Mouse (Mus musculus): ENCODE measurements at regions not wholly inside any gene's neighbourhood (a gene's known extent, or its start where the extent isn't known, plus 50 kb on each side); places are given as distances from the start of the nearest gene placed in this dataset.
A peak's percentile ranks its signal among the peaks of the same experiment; 100 is the strongest.

- Histone ChIP-seq H3K27me3 (ENCODE audit: control insufficient read depth, insufficient read depth, low read depth, low read length) (no peaks in the 10 kb centered on the region), H3K27ac (ENCODE audit: low read length) (no peak overlapping the region), H3K9me3 (ENCODE audit: control insufficient read depth, low read length) (no peaks in the 10 kb centered on the region), H3K4me2 (ENCODE audit: low read depth, low read length) (no peak overlapping the region), H3K9ac (ENCODE audit: low read length) (no peak overlapping the region), H3K4me1 (replicated peaks; ENCODE audit: control insufficient read depth, insufficient read depth, low read length) (no peaks in the 10 kb centered on the region), H3K36me3 (ENCODE audit: control insufficient read depth, insufficient read depth, low read length) (no peaks in the 10 kb centered on the region), H3K4me3 (ENCODE audit: low read length) (no peak overlapping the region)
- 84% methylated on average over 3 of the region's 3 CpGs for WGBS
- no peak for ATAC-seq (ENCODE audit: low read depth)
Observed at GRCm38 (mm10) chr4:34437316-34437715, 113.4 kb upstream of the Akirin2 start.

- 76% methylated on average over 7 of the region's 7 CpGs for WGBS
- no peak for ATAC-seq (ENCODE audit: low read depth)
- Histone ChIP-seq H3K4me2 (ENCODE audit: low read depth, low read length) (no peak overlapping the region), H3K27me3 (ENCODE audit: control insufficient read depth, insufficient read depth, low read depth, low read length) (no peaks in the 10 kb centered on the region), H3K9ac (ENCODE audit: low read length) (no peak overlapping the region), H3K4me1 (replicated peaks; ENCODE audit: control insufficient read depth, insufficient read depth, low read length) (no peaks in the 10 kb centered on the region), H3K27ac (ENCODE audit: low read length) (no peak overlapping the region), H3K36me3 (ENCODE audit: control insufficient read depth, insufficient read depth, low read length) (no peaks in the 10 kb centered on the region), H3K4me3 (ENCODE audit: low read length) (no peak overlapping the region), H3K9me3 (ENCODE audit: control insufficient read depth, low read length) (no peaks in the 10 kb centered on the region)
Observed at GRCm38 (mm10) chr4:34449582-34449981, 101.2 kb upstream of the Akirin2 start.

- 86% methylated on average over 4 of the region's 4 CpGs for WGBS
- no peak overlapping the region for H3K27ac ChIP-seq (ENCODE audit: low read length)
- H3K4me2 ChIP-seq (ENCODE audit: low read depth, low read length): no peak overlapping the region
- no peak overlapping the region for H3K9ac ChIP-seq (ENCODE audit: low read length)
- H3K9me3 ChIP-seq (ENCODE audit: control insufficient read depth, low read length): no peaks in the 10 kb centered on the region
- H3K27me3 ChIP-seq (ENCODE audit: control insufficient read depth, insufficient read depth, low read depth, low read length): no peaks in the 10 kb centered on the region
- no peaks in the 10 kb centered on the region for H3K4me1 ChIP-seq (replicated peaks; ENCODE audit: control insufficient read depth, insufficient read depth, low read length)
- no peak for ATAC-seq (ENCODE audit: low read depth)
- no peak overlapping the region for H3K4me3 ChIP-seq (ENCODE audit: low read length)
- no peaks in the 10 kb centered on the region for H3K36me3 ChIP-seq (ENCODE audit: control insufficient read depth, insufficient read depth, low read length)
Observed at GRCm38 (mm10) chr4:34462591-34462990, 88.1 kb upstream of the Akirin2 start.

- Histone ChIP-seq H3K4me3 (ENCODE audit: low read length) (no peak overlapping the region), H3K4me1 (replicated peaks; ENCODE audit: control insufficient read depth, insufficient read depth, low read length) (no peaks in the 10 kb centered on the region), H3K9ac (ENCODE audit: low read length) (no peak overlapping the region), H3K36me3 (ENCODE audit: control insufficient read depth, insufficient read depth, low read length) (no peaks in the 10 kb centered on the region), H3K27me3 (ENCODE audit: control insufficient read depth, insufficient read depth, low read depth, low read length) (no peaks in the 10 kb centered on the region), H3K4me2 (ENCODE audit: low read depth, low read length) (no peak overlapping the region), H3K27ac (ENCODE audit: low read length) (no peak overlapping the region), H3K9me3 (ENCODE audit: control insufficient read depth, low read length) (no peaks in the 10 kb centered on the region)
- no peak for ATAC-seq (ENCODE audit: low read depth)
- 88% methylated on average over 2 of the region's 2 CpGs for WGBS
Observed at GRCm38 (mm10) chr4:34465845-34466244, 84.9 kb upstream of the Akirin2 start.

GRCm38 (mm10) chr4:34466309-34466708 is 84.4 kb upstream of the Akirin2 start:
- no peak for ATAC-seq (ENCODE audit: low read depth)

GRCm38 (mm10) chr4:34468096-34468495 is 82.6 kb upstream of the Akirin2 start:
- no peaks in the 10 kb centered on the region for H3K27me3 ChIP-seq (ENCODE audit: control insufficient read depth, insufficient read depth, low read depth, low read length)

More at GRCm38 (mm10) chr4:34466309-34466708, 84.4 kb upstream of the Akirin2 start:
- Histone ChIP-seq H3K27me3 (ENCODE audit: control insufficient read depth, insufficient read depth, low read depth, low read length) (no peaks in the 10 kb centered on the region), H3K36me3 (ENCODE audit: control insufficient read depth, insufficient read depth, low read length) (no peaks in the 10 kb centered on the region), H3K9ac (ENCODE audit: low read length) (no peak overlapping the region), H3K27ac (ENCODE audit: low read length) (no peak overlapping the region), H3K9me3 (ENCODE audit: control insufficient read depth, low read length) (no peaks in the 10 kb centered on the region), H3K4me3 (ENCODE audit: low read length) (no peak overlapping the region), H3K4me1 (replicated peaks; ENCODE audit: control insufficient read depth, insufficient read depth, low read length) (no peaks in the 10 kb centered on the region), H3K4me2 (ENCODE audit: low read depth, low read length) (no peak overlapping the region)
- WGBS: 69% methylated on average over 3 of the region's 3 CpGs

GRCm38 (mm10) chr4:34475792-34476448 is 74.8 kb upstream of the Akirin2 start:
- peak; percentile 54 for ATAC-seq (ENCODE audit: low read depth)
- H3K4me3 ChIP-seq (ENCODE audit: low read length): no peak overlapping the region
- 0 out of 2 replicates have a peak, but pooled peaks cover 2% of the 10 kb centered on the region for H3K9me3 ChIP-seq (ENCODE audit: control insufficient read depth, low read length)
- no peak overlapping the region for H3K4me2 ChIP-seq (ENCODE audit: low read depth, low read length)
- no peaks in the 10 kb centered on the region for H3K36me3 ChIP-seq (ENCODE audit: control insufficient read depth, insufficient read depth, low read length)
- H3K4me1 ChIP-seq (replicated peaks; ENCODE audit: control insufficient read depth, insufficient read depth, low read length): no peaks in the 10 kb centered on the region
- WGBS: 60% methylated on average over 5 of the region's 5 CpGs
- H3K27ac ChIP-seq (ENCODE audit: low read length): no peak overlapping the region
- H3K9ac ChIP-seq (ENCODE audit: low read length): no peak overlapping the region
- H3K27me3 ChIP-seq (ENCODE audit: control insufficient read depth, insufficient read depth, low read depth, low read length): no peaks in the 10 kb centered on the region

More at GRCm38 (mm10) chr4:34468096-34468495, 82.6 kb upstream of the Akirin2 start:
- no peak overlapping the region for H3K27ac ChIP-seq (ENCODE audit: low read length)
- H3K4me1 ChIP-seq (replicated peaks; ENCODE audit: control insufficient read depth, insufficient read depth, low read length): no peaks in the 10 kb centered on the region
- H3K4me3 ChIP-seq (ENCODE audit: low read length): no peak overlapping the region
- WGBS: 39% methylated on average over 9 of the region's 9 CpGs
- H3K4me2 ChIP-seq (ENCODE audit: low read depth, low read length): peak overlapping the region; percentile 25; the same call in 1 of the 2 replicates
- no peak overlapping the region for H3K9ac ChIP-seq (ENCODE audit: low read length)
- peak; percentile 68 for ATAC-seq (ENCODE audit: low read depth)
- H3K36me3 ChIP-seq (ENCODE audit: control insufficient read depth, insufficient read depth, low read length): no peaks in the 10 kb centered on the region
- no peaks in the 10 kb centered on the region for H3K9me3 ChIP-seq (ENCODE audit: control insufficient read depth, low read length)

GRCm38 (mm10) chr4:34484273-34484672 is 66.5 kb upstream of the Akirin2 start:
- H3K27me3 ChIP-seq (ENCODE audit: control insufficient read depth, insufficient read depth, low read depth, low read length): no peaks in the 10 kb centered on the region
- no peaks in the 10 kb centered on the region for H3K4me1 ChIP-seq (replicated peaks; ENCODE audit: control insufficient read depth, insufficient read depth, low read length)
- no peak overlapping the region for H3K27ac ChIP-seq (ENCODE audit: low read length)
- no peak for ATAC-seq (ENCODE audit: low read depth)
- no peak overlapping the region for H3K4me3 ChIP-seq (ENCODE audit: low read length)
- 25% methylated on average over 1 of the region's 1 CpGs for WGBS
- H3K9ac ChIP-seq (ENCODE audit: low read length): no peak overlapping the region
- no peaks in the 10 kb centered on the region for H3K9me3 ChIP-seq (ENCODE audit: control insufficient read depth, low read length)
- no peak overlapping the region for H3K4me2 ChIP-seq (ENCODE audit: low read depth, low read length)
- no peaks in the 10 kb centered on the region for H3K36me3 ChIP-seq (ENCODE audit: control insufficient read depth, insufficient read depth, low read length)

GRCm38 (mm10) chr4:34485574-34485973 is 65.2 kb upstream of the Akirin2 start:
- Histone ChIP-seq H3K36me3 (ENCODE audit: control insufficient read depth, insufficient read depth, low read length) (no peaks in the 10 kb centered on the region), H3K9me3 (ENCODE audit: control insufficient read depth, low read length) (no peaks in the 10 kb centered on the region), H3K4me2 (ENCODE audit: low read depth, low read length) (no peak overlapping the region), H3K27me3 (ENCODE audit: control insufficient read depth, insufficient read depth, low read depth, low read length) (no peaks in the 10 kb centered on the region), H3K4me3 (ENCODE audit: low read length) (no peak overlapping the region), H3K9ac (ENCODE audit: low read length) (no peak overlapping the region), H3K4me1 (replicated peaks; ENCODE audit: control insufficient read depth, insufficient read depth, low read length) (no peaks in the 10 kb centered on the region), H3K27ac (ENCODE audit: low read length) (no peak overlapping the region)
- 76% methylated on average over 17 of the region's 17 CpGs for WGBS
- ATAC-seq (ENCODE audit: low read depth): no peak
